Mouse (Mus musculus): ENCODE data around the gene Ctcfl.

- no peak for TF ChIP-seq CTCF (IDR thresholded peaks at IDR 0.05; ENCODE audit: low read depth)
- TF ChIP-seq EP300 (optimal IDR thresholded peaks at IDR 0.05), result no peak
Measured at GRCm38 (mm10) chr2:173146728-173147127, 27.4 kb upstream of the Ctcfl start.
